Mouse (Mus musculus): Measurements from ENCODE around the gene Gm28576. TPM values are rescaled to one million over a fixed set of nuclear protein-coding genes. Genes with fewer than 3 reads are reported as not detected.

The Gm28576 gene
- 36.9 TPM for polyA plus RNA-seq (2014; fragmentation: Illumina TruSeq; extraction: RNeasy Lipid Tissue Mini Kit (QIAGEN cat#74804); ENCODE audit: low read depth, low replicate concordance)

DNA sequence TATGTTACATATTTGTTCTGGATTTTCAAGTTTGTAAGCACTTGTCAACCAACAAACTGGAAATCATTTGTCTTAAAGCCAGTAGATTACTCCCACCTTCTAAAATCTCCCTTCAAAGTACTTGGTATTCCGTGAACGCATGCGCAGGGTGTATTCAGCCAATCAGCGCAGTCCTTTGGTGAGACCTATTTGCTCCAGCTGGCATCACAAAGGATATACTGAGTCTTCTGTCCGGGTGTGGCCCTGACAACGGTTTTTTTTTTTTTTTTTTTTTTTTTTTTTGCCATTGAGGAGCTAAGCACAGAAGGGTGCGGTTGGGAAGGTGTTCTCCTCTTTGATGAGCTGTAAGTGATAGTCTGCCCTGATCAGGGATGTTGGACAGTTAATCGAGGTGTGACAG, at the start of gene Gm28576:
Gene Gm28576 (plus strand): TSS at position 301 of the 400 bp plus-strand sequence.

Other genes with a start within 250 kb of the Gm28576 start
- gene Gm20826, start 84.5 kb upstream of the Gm28576 start, polyA plus RNA-seq (2014; fragmentation: Illumina TruSeq; extraction: RNeasy Lipid Tissue Mini Kit (QIAGEN cat#74804); ENCODE audit: low read depth, low replicate concordance) = not detected

All from testis, adult 10 weeks (tissue).